Mouse (Mus musculus): ENCODE data around the gene Slc34a3. TPM values are rescaled to one million over a fixed set of nuclear protein-coding genes. Genes with fewer than 3 reads are reported as not detected.

The Slc34a3 gene
- not detected for polyA plus RNA-seq (2012; fragmentation: generic; extraction: Trizol)

DNA sequence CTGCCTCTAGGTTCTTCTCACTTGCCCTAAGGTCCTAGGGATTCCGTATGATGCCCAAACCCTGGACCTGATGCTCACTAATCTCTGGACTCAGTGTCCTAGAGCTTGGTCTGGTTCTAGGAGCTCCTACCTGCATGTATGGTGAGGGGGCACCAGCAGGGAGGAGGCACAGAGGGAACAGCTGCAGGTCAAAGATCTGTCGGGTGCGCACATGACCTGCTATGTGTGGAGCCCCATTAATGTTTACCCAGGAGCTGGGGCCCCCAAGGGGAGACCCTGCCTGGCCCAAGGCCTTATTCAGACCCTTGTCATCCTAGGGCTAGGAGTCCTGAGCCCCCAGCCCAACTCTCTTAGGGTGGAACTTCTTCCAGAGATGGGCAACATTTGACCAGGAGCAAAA lies at the start of gene Slc34a3:
Slc34a3 (minus strand) TSS at position 315 of the 400 bp plus-strand sequence.

DNA sequence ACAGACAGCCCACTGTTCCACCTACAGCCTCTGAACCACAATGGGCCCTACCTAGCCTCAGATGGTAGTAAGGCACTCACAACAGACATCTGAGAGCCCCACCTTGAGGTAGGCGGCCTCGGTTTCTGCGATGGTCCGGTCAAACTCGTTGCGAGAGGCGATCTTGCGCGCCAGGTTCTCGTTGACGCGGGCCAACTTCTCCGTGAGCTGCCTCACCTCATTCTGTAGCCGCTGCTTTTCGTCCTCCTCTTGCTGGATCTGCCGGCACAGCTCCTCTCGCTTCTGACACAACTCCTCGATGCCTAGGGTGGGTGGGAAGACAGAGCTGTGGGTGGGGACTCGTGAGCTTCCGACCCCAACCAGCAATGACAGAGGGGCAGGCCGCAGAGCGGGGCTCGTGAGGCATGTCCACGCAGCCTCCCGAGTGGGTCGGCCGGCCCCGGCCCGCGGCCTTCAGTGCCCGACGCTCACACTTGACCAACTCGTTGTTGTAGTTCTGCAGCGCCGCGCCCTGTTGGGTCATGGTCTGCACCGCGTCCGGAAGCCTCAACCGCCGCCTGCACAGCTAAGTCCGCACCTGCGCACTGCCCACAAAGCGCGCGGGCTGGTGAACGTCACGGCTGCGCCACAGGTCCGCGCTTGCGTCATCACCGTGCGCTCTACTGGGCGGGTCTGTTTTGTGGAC lies 37.8 kb upstream of the Slc34a3 start, which contains the start of the genes Ssna1 and Anapc2:
Ssna1 (minus strand) TSS at position 612 of the 685 bp plus-strand sequence.
Anapc2 (plus strand) TSS at position 652 of the 685 bp plus-strand sequence.

DNA sequence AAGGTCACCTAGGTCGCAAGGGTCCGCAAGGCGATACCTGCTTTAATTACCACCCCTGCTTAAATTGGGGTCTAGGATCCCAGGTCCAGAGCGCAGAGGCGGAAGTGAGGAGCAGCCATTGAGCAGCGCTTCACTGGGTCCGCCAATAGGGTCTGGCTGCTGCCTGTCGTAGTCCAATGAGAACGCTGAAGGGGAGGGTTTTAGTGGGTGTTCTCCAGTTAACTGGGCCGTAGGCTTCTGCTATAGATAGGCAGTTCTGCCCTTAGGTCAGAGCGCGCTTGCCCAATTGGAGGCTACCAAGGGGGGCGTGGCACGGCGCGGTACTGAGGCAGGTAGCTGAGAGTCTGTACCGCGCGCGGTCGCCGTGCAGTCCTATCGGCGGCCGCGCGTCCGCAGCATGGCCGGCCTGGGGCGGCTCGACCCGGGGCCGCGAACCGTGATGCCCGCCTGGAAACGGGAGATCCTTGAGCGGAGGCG lies 28.2 kb upstream of the Slc34a3 start, which contains the start of gene Tprn:
Tprn (plus strand) TSS at position 328 of the 477 bp plus-strand sequence.

GRCm38 (mm10) chr2:25255284-25255779 lies 21.2 kb upstream of the Slc34a3 start, which contains the start of gene Tmem203:
Gene Tmem203 (plus strand): TSS chr2:25255439.

DNA sequence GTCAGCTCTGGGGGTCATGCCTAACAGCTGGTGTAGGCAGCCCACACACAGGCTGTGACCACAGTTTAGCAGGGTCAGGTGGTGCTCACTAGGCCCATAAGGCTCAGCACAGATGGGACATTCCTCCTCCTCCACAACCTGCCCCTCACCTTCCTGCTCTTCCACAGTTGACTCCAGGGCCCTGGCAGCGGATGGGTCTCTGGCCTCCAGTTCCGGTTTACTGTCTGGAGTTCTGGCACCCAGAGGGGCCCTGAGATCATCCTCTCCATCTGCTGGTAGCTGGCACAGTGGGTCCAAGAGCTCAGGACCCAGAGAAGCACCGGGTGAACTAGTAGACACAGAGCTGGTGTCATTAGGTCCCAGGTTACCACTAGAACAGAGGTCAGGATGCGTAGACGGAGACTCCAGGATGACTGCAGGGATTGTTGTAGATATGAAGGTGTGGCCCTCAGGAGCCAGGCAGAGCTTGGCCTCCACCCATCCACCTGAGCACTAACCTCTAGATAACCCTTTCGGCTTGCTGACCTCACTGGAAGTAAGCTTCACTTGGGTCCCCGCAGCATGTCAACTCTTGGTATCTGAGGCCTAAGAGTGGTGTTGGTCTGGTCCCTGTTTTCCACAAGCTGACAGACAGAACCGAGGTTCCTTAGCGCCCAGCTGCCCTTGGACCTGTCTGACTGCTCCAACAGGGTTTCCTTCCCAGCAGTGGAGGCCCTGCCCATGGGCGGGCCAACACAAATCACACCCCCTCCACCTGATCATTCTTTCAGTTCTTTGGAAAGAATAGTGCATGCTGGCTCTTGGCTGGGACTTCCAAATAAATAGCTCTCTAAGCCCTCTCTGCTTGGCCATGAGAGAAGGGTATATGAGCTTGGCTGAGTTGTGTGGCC lies 12.3 kb upstream of the Slc34a3 start, which contains the start of gene AL732309.1:
AL732309.1 (minus strand) TSS at position 681 of the 890 bp plus-strand sequence.

GRCm38 (mm10) chr2:25242101-25242506 lies 7.9 kb upstream of the Slc34a3 start, which contains the start of the genes Rnf208 and Cysrt1:
Gene Rnf208 (plus strand): TSS chr2:25242255.
Gene Cysrt1 (minus strand): TSS chr2:25242452.

GRCm38 (mm10) chr2:25236614-25237013 lies 2.5 kb upstream of the Slc34a3 start, which contains the start of gene Rnf224:
Gene Rnf224 (minus strand): TSS chr2:25236787.

GRCm38 (mm10) chr2:25224492-25224765 lies 9.7 kb downstream of the Slc34a3 start, which contains the start of gene Tubb4b:
Gene Tubb4b (minus strand): TSS chr2:25224702.

DNA sequence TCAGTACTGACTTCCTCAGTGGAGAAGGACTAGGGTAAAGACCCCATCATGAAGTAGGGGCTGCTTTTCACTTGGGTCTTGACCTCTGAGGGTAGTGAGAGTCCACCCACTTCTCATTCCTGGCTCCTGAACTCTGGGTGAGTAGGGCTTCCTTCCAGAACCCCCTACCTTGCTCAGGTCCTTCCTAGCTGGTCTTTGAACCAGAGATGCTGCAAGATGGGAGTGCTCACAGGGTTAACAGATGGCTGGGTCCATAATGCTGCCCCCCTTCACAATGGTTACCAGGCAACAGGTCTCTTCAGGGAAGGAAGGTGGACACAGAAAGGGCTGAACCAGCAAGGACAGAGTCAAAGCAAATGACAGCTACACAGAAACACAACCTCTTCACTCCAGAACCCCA lies 15.7 kb downstream of the Slc34a3 start, which contains the start of gene Fam166a:
Fam166a (plus strand) TSS at position 301 of the 400 bp plus-strand sequence.

GRCm38 (mm10) chr2:25214444-25214843 lies 19.7 kb downstream of the Slc34a3 start, which contains the start of gene Stpg3:
Gene Stpg3 (minus strand): TSS chr2:25214637.

GRCm38 (mm10) chr2:25211121-25211670 lies 23.0 kb downstream of the Slc34a3 start, which contains the start of gene Nelfb:
Gene Nelfb (minus strand): TSS chr2:25211489.

GRCm38 (mm10) chr2:25196172-25196954 lies 37.8 kb downstream of the Slc34a3 start, which contains the start of gene Tor4a:
Gene Tor4a (minus strand): TSS chr2:25196886.

DNA sequence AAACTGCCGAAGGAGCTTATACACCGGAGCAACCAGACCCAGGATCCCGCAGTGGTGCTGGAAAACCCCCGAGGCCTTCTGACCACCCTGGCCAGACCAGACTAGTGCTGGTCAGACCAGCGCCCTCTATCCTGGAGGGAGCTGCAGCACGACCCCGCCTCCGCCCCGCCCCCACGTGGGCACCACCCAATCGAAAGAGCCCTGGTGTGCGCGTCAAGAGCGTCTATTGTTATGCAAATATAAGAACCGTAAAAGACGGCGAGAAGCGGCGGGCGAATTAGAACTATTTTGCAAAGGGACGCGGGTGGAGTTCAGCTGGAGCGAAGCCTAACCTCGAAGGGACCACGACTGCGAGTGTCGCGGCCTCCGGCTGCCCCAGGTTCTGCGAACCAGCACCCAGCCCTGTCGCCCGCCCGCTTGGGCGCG lies 53.7 kb downstream of the Slc34a3 start, which contains the start of gene Nrarp:
Nrarp (plus strand) TSS at position 281 of the 426 bp plus-strand sequence.

Other genes with a start within 250 kb of the Slc34a3 start
- 10 to 100 TPM; 36.2 to 56.6 TPM for gene Nsmf, start 180.0 kb downstream of the Slc34a3 start, polyA plus RNA-seq (2012; fragmentation: generic; extraction: Trizol)
- not detected for gene Entpd8, start 154.1 kb downstream of the Slc34a3 start, polyA plus RNA-seq (2012; fragmentation: generic; extraction: Trizol)
- under 1 TPM in 1 of 2 experiments, not detected in 1; 0.04 TPM for gene Noxa1, start 139.2 kb downstream of the Slc34a3 start, polyA plus RNA-seq (2012; fragmentation: generic; extraction: Trizol)
- under 1 TPM; 0.13 to 0.19 TPM for gene Nrarp, start 53.6 kb downstream of the Slc34a3 start, polyA plus RNA-seq (2012; fragmentation: generic; extraction: Trizol)
- 10 to 100 TPM in 1 of 2 experiments, 1 to 10 TPM in 1; 9.1 to 26.9 TPM for gene Tor4a, start 37.5 kb downstream of the Slc34a3 start, polyA plus RNA-seq (2012; fragmentation: generic; extraction: Trizol)
- gene Nelfb, start 22.9 kb downstream of the Slc34a3 start, polyA plus RNA-seq (2012; fragmentation: generic; extraction: Trizol) = 10 to 100 TPM; 29.0 to 67.4 TPM
- under 1 TPM in 1 of 2 experiments, not detected in 1; 0.02 TPM for gene Stpg3, start 19.7 kb downstream of the Slc34a3 start, polyA plus RNA-seq (2012; fragmentation: generic; extraction: Trizol)
- gene Fam166a, start 15.6 kb downstream of the Slc34a3 start, polyA plus RNA-seq (2012; fragmentation: generic; extraction: Trizol) = 1 to 10 TPM in 1 of 2 experiments, not detected in 1; 1.6 TPM
- gene Tubb4b, start 9.7 kb downstream of the Slc34a3 start, polyA plus RNA-seq (2012; fragmentation: generic; extraction: Trizol) = 100 to 1,000 TPM; 598 to 649 TPM
- gene Rnf224, start 2.4 kb upstream of the Slc34a3 start, polyA plus RNA-seq (2012; fragmentation: generic; extraction: Trizol) = not detected
- not detected for gene Rnf208, start 7.9 kb upstream of the Slc34a3 start, polyA plus RNA-seq (2012; fragmentation: generic; extraction: Trizol)
- gene Cysrt1, start 8.1 kb upstream of the Slc34a3 start, polyA plus RNA-seq (2012; fragmentation: generic; extraction: Trizol) = under 1 TPM; 0.08 to 0.35 TPM
- gene AL732309.1, start 12.5 kb upstream of the Slc34a3 start, polyA plus RNA-seq (2012; fragmentation: generic; extraction: Trizol) = 1 to 10 TPM; 2.2 to 6.1 TPM
- gene Tmem203, start 21.1 kb upstream of the Slc34a3 start, polyA plus RNA-seq (2012; fragmentation: generic; extraction: Trizol) = 10 to 100 TPM; 38.1 to 48.4 TPM
- 10 to 100 TPM; 10.9 to 14.3 TPM for gene Tprn, start 28.3 kb upstream of the Slc34a3 start, polyA plus RNA-seq (2012; fragmentation: generic; extraction: Trizol)
- gene Ssna1, start 38.1 kb upstream of the Slc34a3 start, polyA plus RNA-seq (2012; fragmentation: generic; extraction: Trizol) = 100 to 1,000 TPM; 140 to 186 TPM
- 100 to 1,000 TPM in 1 of 2 experiments, 10 to 100 TPM in 1; 98.4 to 128 TPM for gene Anapc2, start 38.1 kb upstream of the Slc34a3 start, polyA plus RNA-seq (2012; fragmentation: generic; extraction: Trizol)
- gene Tmem210, start 53.8 kb upstream of the Slc34a3 start, polyA plus RNA-seq (2012; fragmentation: generic; extraction: Trizol) = not detected
- gene Lrrc26, start 55.6 kb upstream of the Slc34a3 start, polyA plus RNA-seq (2012; fragmentation: generic; extraction: Trizol) = not detected
- under 1 TPM; under 0.01 to 0.06 TPM for gene Grin1, start 84.8 kb upstream of the Slc34a3 start, polyA plus RNA-seq (2012; fragmentation: generic; extraction: Trizol)
- gene Man1b1, start 98.0 kb upstream of the Slc34a3 start, polyA plus RNA-seq (2012; fragmentation: generic; extraction: Trizol) = 10 to 100 TPM; 16.1 to 49.7 TPM
- gene Dpp7, start 122.0 kb upstream of the Slc34a3 start, polyA plus RNA-seq (2012; fragmentation: generic; extraction: Trizol) = 10 to 100 TPM; 31.1 to 38.1 TPM
- 100 to 1,000 TPM; 149 to 433 TPM for gene Uap1l1, start 131.3 kb upstream of the Slc34a3 start, polyA plus RNA-seq (2012; fragmentation: generic; extraction: Trizol)
- 10 to 100 TPM; 18.0 to 25.7 TPM for gene Sapcd2, start 138.0 kb upstream of the Slc34a3 start, polyA plus RNA-seq (2012; fragmentation: generic; extraction: Trizol)
- under 1 TPM in 1 of 2 experiments, not detected in 1; 0.12 TPM for gene Entpd2, start 161.5 kb upstream of the Slc34a3 start, polyA plus RNA-seq (2012; fragmentation: generic; extraction: Trizol)
- gene Npdc1, start 165.0 kb upstream of the Slc34a3 start, polyA plus RNA-seq (2012; fragmentation: generic; extraction: Trizol) = 100 to 1,000 TPM; 183 to 212 TPM
- gene Fut7, start 188.9 kb upstream of the Slc34a3 start, polyA plus RNA-seq (2012; fragmentation: generic; extraction: Trizol) = under 1 TPM; 0.13 to 0.42 TPM
- 10 to 100 TPM in 1 of 2 experiments, 1 to 10 TPM in 1; 4.8 to 13.4 TPM for gene Abca2, start 194.3 kb upstream of the Slc34a3 start, polyA plus RNA-seq (2012; fragmentation: generic; extraction: Trizol)
- gene Clic3, start 222.5 kb upstream of the Slc34a3 start, polyA plus RNA-seq (2012; fragmentation: generic; extraction: Trizol) = under 1 TPM; 0.15 to 0.94 TPM
- 10 to 100 TPM; 25.6 to 61.9 TPM for gene Paxx, start 226.7 kb upstream of the Slc34a3 start, polyA plus RNA-seq (2012; fragmentation: generic; extraction: Trizol)
- gene Ptgds, start 235.7 kb upstream of the Slc34a3 start, polyA plus RNA-seq (2012; fragmentation: generic; extraction: Trizol) = under 1 TPM; 0.07 to 0.30 TPM

All from C3H10T1/2 (cell line).